Mouse (Mus musculus): ENCODE measurements around the gene Pced1b.

Gene Pced1b

DNA sequence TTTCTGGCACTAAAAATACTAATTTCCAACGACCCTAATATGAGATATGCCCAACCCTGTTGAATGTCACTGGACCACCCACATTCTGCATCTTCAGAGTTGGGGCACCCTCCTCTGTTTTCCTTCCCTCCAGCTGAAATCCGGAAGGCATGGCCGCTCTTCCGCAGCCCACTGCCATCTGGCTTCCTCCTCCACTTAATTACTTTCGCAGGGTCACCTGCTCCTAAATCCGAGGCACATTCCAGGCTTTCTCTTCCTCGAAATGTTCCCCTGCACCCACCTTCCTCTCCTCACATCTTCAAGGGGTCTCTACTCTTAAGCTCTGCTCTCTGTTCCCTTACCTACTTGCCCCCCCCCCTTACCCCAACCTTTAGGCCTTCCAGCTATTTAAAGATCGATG is 22.9 kb upstream of the Pced1b start:
- peaks cover 17% of the 10 kb centered on the region for H3K9me3 ChIP-seq (ENCODE audit: low read length)

DNA sequence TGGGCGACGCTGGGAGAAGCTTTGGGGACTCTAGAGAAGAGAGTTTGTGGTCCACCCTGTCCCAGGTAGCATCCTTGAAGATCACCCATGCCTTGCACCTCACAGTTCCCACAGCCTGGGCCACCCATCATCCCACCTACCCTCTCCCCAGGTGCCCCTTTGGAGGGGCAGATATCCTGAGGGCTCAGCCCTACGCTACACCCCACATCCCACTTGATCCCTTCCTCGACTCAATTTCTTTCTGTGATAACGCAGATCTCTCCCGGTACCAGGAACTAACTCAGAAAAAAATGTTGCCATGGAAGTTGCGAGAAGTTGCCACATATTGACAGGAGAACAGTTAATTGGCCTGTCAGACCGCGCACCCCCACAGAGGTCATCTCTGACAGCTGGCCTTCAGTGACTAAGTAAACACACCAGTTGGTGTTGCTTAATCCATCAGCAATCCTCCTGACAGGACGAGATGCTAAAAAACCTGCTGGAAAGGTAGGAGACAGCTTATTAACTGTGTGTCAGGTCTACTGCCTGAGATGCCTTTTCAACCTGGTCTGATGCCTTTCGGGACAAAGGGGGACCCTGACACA is 17.3 kb upstream of the Pced1b start:
- no peaks in the 10 kb centered on the region for H3K36me3 ChIP-seq (ENCODE audit: insufficient read depth, low read length)
- no peaks in the 10 kb centered on the region for H3K4me1 ChIP-seq (replicated peaks; ENCODE audit: low read depth, low read length)
- H3K4me3 ChIP-seq (replicated peaks; ENCODE audit: low read length) = no peak overlapping the region
- H3K27me3 ChIP-seq (ENCODE audit: insufficient read depth, low read length) = 0 out of 2 replicates have a peak, but pooled peaks cover 11% of the 10 kb centered on the region
- no peak for TF ChIP-seq NANOG (IDR thresholded peaks at IDR 0.05; ENCODE audit: borderline replicate concordance, low read length)
- no peak for TF ChIP-seq POU5F1 (IDR thresholded peaks at IDR 0.05; ENCODE audit: borderline replicate concordance, low read length)
- TF ChIP-seq CTCF (conservative IDR thresholded peaks at IDR 0.05; ENCODE audit: low read length) = no peak
- H3K9me3 ChIP-seq (ENCODE audit: low read length) = peaks cover 16% of the 10 kb centered on the region

More for the DNA sequence above, 22.9 kb upstream of the Pced1b start:
- Histone ChIP-seq H3K4me3 (replicated peaks; ENCODE audit: low read length) (no peak overlapping the region), H3K4me1 (replicated peaks; ENCODE audit: low read depth, low read length) (no peaks in the 10 kb centered on the region), H3K36me3 (ENCODE audit: insufficient read depth, low read length) (no peaks in the 10 kb centered on the region), H3K27me3 (ENCODE audit: insufficient read depth, low read length) (0 out of 2 replicates have a peak, but pooled peaks cover 4% of the 10 kb centered on the region)
- no peak for TF ChIP-seq POU5F1 (IDR thresholded peaks at IDR 0.05; ENCODE audit: borderline replicate concordance, low read length)
- no peak for TF ChIP-seq NANOG (IDR thresholded peaks at IDR 0.05; ENCODE audit: borderline replicate concordance, low read length)
- TF ChIP-seq CTCF (conservative IDR thresholded peaks at IDR 0.05; ENCODE audit: low read length) = no peak

DNA sequence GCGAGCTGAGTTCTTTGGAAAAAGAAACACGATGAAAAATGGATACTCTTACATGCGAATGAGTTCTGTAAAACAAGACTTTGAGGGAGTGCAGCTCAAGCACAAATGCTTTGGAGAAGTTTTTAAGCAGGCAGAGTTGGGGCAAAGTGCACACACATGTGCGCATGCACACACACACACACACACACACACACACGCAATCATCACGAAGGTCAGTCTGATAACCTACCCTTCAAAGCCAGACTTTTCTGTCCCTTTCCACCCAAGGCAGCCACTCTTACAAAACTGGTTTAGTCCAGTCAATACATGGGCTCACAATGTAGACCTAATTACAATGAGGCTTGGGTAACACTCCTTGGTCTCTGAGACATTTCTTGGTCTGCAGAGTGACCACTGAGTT is 12.8 kb upstream of the Pced1b start:
- TF ChIP-seq POU5F1 (IDR thresholded peaks at IDR 0.05; ENCODE audit: borderline replicate concordance, low read length) = no peak
- Histone ChIP-seq H3K27me3 (ENCODE audit: insufficient read depth, low read length) (0 out of 2 replicates have a peak, but pooled peaks cover 7% of the 10 kb centered on the region), H3K4me3 (replicated peaks; ENCODE audit: low read length) (no peak overlapping the region), H3K4me1 (replicated peaks; ENCODE audit: low read depth, low read length) (no peaks in the 10 kb centered on the region; the same call in 1 of the 2 replicates), H3K9me3 (ENCODE audit: low read length) (peaks cover 21% of the 10 kb centered on the region), H3K36me3 (ENCODE audit: insufficient read depth, low read length) (no peaks in the 10 kb centered on the region)

DNA sequence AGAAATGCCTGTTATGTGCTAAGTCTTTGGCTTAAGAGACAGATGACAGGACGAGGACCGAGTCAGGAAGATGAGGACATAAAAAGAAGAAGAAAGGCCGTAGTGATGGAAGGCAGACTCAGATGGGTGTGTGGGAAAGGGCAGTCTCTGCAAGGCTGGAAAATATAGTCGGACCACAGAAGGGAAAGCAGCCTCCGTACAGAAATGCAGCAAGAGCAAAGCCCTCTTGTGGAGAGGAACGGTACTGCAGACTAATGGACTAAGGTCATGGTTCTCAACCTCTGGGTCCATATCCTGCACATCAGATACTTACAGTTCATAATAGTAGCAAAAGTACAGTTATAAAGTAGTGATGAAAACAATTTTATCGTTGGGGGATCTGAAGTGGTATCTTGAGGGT is 11.7 kb upstream of the Pced1b start:
- Histone ChIP-seq H3K4me3 (replicated peaks; ENCODE audit: low read length) (no peak overlapping the region), H3K27me3 (ENCODE audit: insufficient read depth, low read length) (0 out of 2 replicates have a peak, but pooled peaks cover 7% of the 10 kb centered on the region), H3K4me1 (replicated peaks; ENCODE audit: low read depth, low read length) (no peaks in the 10 kb centered on the region; the same call in 1 of the 2 replicates), H3K36me3 (ENCODE audit: insufficient read depth, low read length) (no peaks in the 10 kb centered on the region), H3K9me3 (ENCODE audit: low read length) (peaks cover 21% of the 10 kb centered on the region)
- TF ChIP-seq CTCF (conservative IDR thresholded peaks at IDR 0.05; ENCODE audit: low read length) (peak; percentile 82), NANOG (IDR thresholded peaks at IDR 0.05; ENCODE audit: borderline replicate concordance, low read length) (no peak), POU5F1 (IDR thresholded peaks at IDR 0.05; ENCODE audit: borderline replicate concordance, low read length) (no peak)

DNA sequence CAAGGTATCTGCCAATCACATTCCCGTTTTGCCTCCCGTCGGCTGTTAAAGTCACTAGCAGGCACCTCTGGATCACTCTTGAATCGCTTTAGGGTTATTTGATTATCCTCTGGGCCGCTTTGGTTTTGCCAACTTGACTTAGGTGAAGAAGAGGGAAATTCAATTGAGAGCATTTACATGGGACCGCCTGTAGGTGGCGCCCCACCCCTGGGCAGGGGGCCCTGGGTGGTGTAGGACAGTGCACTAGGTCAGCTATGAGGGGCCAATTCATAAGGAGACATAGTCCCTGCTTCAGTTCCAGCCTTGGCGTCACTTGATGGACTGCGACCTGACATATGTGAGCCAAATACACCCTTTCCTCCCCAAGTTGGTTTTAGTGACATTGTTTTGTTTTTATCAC is 10.0 kb upstream of the Pced1b start:
- peaks cover 11% of the 10 kb centered on the region for H3K9me3 ChIP-seq (ENCODE audit: low read length)
- H3K4me3 ChIP-seq (replicated peaks; ENCODE audit: low read length) = no peak overlapping the region
- no peak for TF ChIP-seq NANOG (IDR thresholded peaks at IDR 0.05; ENCODE audit: borderline replicate concordance, low read length)
- TF ChIP-seq POU5F1 (IDR thresholded peaks at IDR 0.05; ENCODE audit: borderline replicate concordance, low read length) = no peak
- TF ChIP-seq CTCF (conservative IDR thresholded peaks at IDR 0.05; ENCODE audit: low read length) = peak; percentile 92
- no peaks in the 10 kb centered on the region for H3K36me3 ChIP-seq (ENCODE audit: insufficient read depth, low read length)
- no peaks in the 10 kb centered on the region; the same call in 1 of the 2 replicates for H3K4me1 ChIP-seq (replicated peaks; ENCODE audit: low read depth, low read length)
- H3K27me3 ChIP-seq (ENCODE audit: insufficient read depth, low read length) = 0 out of 2 replicates have a peak, but pooled peaks cover 7% of the 10 kb centered on the region

DNA sequence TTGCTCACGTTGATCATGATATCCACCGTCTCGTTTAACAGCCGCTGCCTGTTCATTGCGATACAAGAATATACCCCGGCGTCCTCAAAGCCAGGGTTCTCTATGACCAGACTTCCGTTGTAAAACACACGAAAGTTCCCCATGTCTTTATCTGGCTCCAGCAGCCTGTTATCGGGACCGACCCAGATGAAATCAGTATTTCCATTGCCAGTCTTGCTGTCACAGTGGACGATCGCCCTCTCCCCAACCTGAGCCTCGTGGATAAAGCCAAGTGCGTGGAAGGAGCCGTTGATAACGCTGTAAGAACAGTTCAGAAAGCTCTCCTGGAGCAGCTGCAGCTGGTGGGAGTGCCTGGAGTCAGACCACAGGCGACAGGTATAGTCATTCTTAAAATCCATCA is 1.5 kb upstream of the Pced1b start:
- H3K4me3 ChIP-seq (replicated peaks; ENCODE audit: low read length) = no peak overlapping the region
- H3K27me3 ChIP-seq (ENCODE audit: insufficient read depth, low read length) = peaks cover 39% of the 10 kb centered on the region
- H3K9me3 ChIP-seq (ENCODE audit: low read length) = 0 out of 2 replicates have a peak, but pooled peaks cover 4% of the 10 kb centered on the region
- no peak for TF ChIP-seq POU5F1 (IDR thresholded peaks at IDR 0.05; ENCODE audit: borderline replicate concordance, low read length)
- TF ChIP-seq NANOG (IDR thresholded peaks at IDR 0.05; ENCODE audit: borderline replicate concordance, low read length) = no peak
- no peaks in the 10 kb centered on the region for H3K36me3 ChIP-seq (ENCODE audit: insufficient read depth, low read length)
- H3K4me1 ChIP-seq (replicated peaks; ENCODE audit: low read depth, low read length) = peaks cover 21% of the 10 kb centered on the region

DNA sequence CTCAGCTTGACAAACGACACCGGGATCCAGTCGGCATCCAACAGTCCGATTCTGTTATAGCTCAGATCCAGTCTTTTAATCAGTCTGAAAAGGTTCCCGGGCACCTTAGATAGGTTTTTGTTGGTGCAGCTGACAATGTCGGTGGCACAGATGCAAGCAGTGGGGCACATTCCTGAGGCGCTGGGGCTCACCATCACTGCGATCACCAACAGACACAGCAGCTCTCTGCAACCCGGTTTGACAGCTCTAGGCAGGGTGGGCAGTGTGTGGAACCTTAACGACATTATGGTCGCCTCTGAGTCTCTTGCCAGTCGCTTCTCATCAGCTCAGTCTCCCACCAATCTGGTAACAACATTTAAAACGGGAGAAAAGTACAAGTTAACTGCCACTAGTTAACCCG is 651 bp upstream of the Pced1b start:
- TF ChIP-seq NANOG (IDR thresholded peaks at IDR 0.05; ENCODE audit: borderline replicate concordance, low read length) = no peak
- TF ChIP-seq POU5F1 (IDR thresholded peaks at IDR 0.05; ENCODE audit: borderline replicate concordance, low read length) = no peak
- TF ChIP-seq CTCF (conservative IDR thresholded peaks at IDR 0.05; ENCODE audit: low read length) = no peak
- Histone ChIP-seq H3K4me1 (replicated peaks; ENCODE audit: low read depth, low read length) (peaks cover 21% of the 10 kb centered on the region), H3K4me3 (replicated peaks; ENCODE audit: low read length) (peak overlapping the region; percentile 86), H3K36me3 (ENCODE audit: insufficient read depth, low read length) (no peaks in the 10 kb centered on the region), H3K9me3 (ENCODE audit: low read length) (0 out of 2 replicates have a peak, but pooled peaks cover 4% of the 10 kb centered on the region), H3K27me3 (ENCODE audit: insufficient read depth, low read length) (peaks cover 39% of the 10 kb centered on the region)

DNA sequence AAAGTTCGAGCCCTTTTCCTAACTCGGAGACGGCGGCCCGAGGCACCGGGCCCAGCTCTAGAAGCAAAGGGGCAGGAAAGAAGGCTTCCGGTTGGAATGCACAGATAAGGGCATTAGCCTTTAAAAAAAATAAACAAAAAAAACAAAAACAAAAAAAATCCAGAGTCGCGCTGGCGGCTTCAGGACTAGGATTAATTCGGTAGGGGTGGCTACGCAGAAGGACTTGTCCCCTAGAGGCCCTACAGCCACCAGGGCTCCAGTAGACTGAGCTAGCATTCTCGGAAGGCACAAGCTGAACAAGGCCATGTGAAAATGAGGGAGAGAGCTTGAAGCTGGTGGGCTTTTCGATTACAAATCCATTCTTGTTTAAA is 869 bp downstream of the Pced1b start:
- H3K36me3 ChIP-seq (ENCODE audit: insufficient read depth, low read length) = no peaks in the 10 kb centered on the region
- 0 out of 2 replicates have a peak, but pooled peaks cover 4% of the 10 kb centered on the region for H3K9me3 ChIP-seq (ENCODE audit: low read length)
- H3K4me1 ChIP-seq (replicated peaks; ENCODE audit: low read depth, low read length) = peaks cover 26% of the 10 kb centered on the region
- H3K4me3 ChIP-seq (replicated peaks; ENCODE audit: low read length) = peak overlapping the region; percentile 86
- no peak for TF ChIP-seq NANOG (IDR thresholded peaks at IDR 0.05; ENCODE audit: borderline replicate concordance, low read length)
- TF ChIP-seq CTCF (conservative IDR thresholded peaks at IDR 0.05; ENCODE audit: low read length) = no peak
- TF ChIP-seq POU5F1 (IDR thresholded peaks at IDR 0.05; ENCODE audit: borderline replicate concordance, low read length) = no peak
- H3K27me3 ChIP-seq (ENCODE audit: insufficient read depth, low read length) = peaks cover 39% of the 10 kb centered on the region

DNA sequence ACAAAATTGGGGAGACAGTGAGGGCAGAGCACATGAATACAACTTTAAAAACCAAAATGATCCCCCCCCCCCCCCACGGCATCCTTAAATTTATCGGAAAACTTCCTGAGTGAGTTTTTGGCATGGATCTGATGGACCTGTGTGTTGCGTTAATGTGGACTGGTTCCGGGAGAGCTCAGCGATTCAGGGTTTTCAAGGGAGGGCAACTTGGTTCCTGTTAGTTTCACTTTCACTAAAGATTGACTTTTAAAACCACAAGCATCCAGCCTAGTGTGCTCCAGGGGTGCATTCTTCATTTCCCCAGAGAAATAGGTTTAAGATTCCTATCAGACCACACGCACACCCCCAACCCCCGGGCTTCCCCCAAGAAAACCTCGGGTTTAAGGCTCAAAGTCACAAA is 1.4 kb downstream of the Pced1b start:
- TF ChIP-seq CTCF (conservative IDR thresholded peaks at IDR 0.05; ENCODE audit: low read length) (no peak), POU5F1 (IDR thresholded peaks at IDR 0.05; ENCODE audit: borderline replicate concordance, low read length) (no peak), NANOG (IDR thresholded peaks at IDR 0.05; ENCODE audit: borderline replicate concordance, low read length) (no peak)
- Histone ChIP-seq H3K9me3 (ENCODE audit: low read length) (0 out of 2 replicates have a peak, but pooled peaks cover 4% of the 10 kb centered on the region), H3K27me3 (ENCODE audit: insufficient read depth, low read length) (peaks cover 37% of the 10 kb centered on the region), H3K4me1 (replicated peaks; ENCODE audit: low read depth, low read length) (peaks cover 30% of the 10 kb centered on the region), H3K36me3 (ENCODE audit: insufficient read depth, low read length) (no peaks in the 10 kb centered on the region), H3K4me3 (replicated peaks; ENCODE audit: low read length) (peak overlapping the region; percentile 86; the same call in 1 of the 2 replicates)
